Mouse (Mus musculus): ENCODE measurements around the gene Pcbp2.

The Pcbp2 gene

GRCm38 (mm10) chr15:102507561-102507960 is 37.2 kb downstream of the Pcbp2 start:
- no peak for DNase-seq

DNA sequence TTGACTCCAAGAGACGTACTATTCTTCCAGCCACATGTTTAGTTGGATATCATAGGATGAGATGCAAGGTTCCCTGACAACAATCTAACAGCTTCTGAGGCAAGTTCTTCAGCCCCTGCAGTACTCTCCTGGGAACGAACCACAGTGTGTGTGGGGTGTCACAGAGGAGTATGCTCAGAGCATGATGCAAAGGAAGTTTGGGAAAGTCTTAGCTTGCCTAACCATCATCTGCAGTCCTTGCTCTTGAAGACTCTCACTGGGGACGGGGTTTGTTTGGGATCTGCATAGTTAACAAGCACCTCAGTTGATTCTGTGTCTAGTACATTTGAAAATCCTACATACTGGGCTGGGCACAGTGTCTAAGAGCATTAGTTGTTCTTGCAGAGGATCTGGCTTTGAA is 38.0 kb downstream of the Pcbp2 start:
- DNase-seq = no peak

- DNase-seq = no peak
Measured at GRCm38 (mm10) chr15:102510110-102510509, 39.8 kb downstream of the Pcbp2 start.

DNA sequence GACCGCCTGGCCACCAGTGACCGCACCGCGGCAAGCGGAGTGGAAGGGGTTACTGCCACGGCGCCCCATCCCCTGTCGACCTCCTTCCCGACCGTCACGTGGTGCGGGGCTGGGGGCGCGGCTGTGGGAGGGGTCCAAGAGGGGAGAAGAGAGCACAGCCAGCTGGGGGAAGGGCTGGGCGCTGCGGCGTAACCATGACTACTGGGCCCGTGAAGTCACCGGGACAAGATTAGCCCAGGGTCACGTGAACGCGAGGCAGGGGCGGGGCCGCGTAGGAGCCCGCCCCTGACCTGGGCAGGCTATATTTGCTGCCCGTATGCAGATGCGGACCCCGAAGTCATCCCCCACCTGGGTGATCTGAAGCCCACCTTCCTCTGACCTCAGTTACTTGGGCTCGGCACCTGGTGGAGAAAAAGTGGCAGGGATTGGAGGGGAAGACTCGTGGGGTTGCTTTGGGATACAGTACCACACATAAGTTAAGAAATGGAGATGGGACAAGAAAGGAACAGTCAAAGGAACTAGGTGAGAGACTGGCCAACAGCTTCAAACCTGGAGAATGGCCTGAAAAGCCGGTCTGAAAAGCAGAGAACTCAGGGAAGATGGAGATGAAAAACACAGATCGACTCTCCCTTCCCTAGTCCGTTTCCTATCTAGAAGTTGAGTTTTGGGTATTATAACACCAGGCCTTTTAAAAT is 40.4 kb downstream of the Pcbp2 start:
- DNase-seq = peak; percentile 91

DNA sequence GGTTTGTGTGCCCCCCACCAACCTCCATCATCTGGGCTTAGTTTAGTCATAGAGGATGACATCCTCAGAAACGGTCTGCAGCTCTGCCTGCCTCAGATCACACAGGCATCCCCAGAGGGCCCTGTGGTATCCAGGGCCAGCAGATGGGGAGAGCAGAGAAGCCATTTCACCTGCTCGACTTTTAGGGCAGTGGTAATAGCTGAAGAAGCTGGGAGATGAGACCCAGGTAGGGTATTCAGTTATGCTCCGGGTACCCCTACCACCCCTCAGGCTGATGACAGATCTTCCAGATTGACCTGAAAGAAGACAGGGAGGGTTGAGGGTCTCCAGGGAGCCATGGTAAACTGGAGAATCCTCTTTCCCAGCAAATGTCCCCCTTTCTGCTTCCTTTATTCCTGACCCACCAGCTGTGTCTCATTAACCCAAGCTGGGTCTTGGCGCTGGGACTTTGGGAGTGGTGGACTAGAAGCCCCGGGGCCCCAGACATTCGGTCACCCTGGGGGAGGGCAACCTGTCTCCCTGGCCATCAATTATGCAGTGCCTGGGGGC is 41.0 kb downstream of the Pcbp2 start:
- DNase-seq = no peak

DNA sequence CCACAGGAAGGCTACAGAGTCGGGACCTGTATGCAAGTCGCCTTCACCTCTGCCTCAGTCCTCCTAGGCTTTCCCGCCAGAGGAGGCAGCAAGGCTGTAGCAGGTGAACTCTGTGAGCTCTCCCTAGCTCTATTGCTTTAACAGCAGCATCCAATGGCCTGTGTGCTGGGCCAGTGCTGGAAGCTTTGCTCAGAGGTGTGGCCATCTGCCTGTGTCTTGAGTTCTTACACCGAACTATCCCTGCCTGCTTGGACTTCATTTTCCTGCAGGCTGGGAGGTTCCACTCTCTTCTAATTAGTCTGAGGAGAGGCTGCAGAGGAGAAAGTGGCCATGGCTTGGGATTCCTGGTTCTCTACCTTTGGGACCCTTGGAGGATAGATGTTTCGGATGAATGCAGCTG is 41.7 kb downstream of the Pcbp2 start:
- DNase-seq = no peak

DNA sequence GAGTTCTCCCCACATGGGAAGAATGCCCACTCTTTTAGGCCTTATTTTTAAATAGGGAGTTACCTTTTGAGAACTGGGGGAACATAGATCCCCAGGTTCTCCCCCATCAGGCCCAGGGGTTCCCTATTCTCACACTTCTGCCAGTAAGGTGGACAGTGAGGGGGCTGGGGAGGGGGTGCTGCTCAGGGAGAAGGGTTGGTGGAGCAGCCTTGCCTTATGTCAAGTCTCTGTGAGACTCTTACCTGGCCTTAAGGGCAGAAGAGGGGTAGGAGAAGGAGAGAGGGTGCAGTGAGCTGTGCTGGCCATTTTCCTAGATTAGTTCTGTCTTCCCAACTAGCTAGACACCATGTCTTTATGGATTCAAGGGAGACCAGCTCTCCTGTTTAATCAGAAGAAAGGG is 42.1 kb downstream of the Pcbp2 start:
- no peak for DNase-seq

GRCm38 (mm10) chr15:102513004-102513403 is 42.7 kb downstream of the Pcbp2 start:
- no peak for DNase-seq

DNA sequence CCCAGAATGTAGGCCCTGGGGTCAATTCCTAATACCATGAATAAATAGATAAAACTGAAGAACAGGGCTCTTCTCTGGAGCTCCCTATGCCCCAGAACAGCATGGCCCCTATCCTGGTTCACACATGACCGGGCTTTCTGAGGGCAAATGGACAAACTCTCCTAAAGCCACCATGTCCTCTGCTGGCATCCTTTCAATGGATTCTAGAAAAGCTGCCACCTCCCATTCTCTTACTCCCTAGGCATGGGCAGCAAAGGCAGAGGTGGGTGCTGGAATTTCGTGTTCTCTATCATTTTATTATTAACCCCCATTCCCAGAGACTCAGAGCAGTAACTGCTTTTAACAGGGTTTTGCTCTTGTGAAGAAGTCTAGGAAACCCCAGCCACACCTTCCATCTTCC is 44.9 kb downstream of the Pcbp2 start:
- no peak for DNase-seq

DNA sequence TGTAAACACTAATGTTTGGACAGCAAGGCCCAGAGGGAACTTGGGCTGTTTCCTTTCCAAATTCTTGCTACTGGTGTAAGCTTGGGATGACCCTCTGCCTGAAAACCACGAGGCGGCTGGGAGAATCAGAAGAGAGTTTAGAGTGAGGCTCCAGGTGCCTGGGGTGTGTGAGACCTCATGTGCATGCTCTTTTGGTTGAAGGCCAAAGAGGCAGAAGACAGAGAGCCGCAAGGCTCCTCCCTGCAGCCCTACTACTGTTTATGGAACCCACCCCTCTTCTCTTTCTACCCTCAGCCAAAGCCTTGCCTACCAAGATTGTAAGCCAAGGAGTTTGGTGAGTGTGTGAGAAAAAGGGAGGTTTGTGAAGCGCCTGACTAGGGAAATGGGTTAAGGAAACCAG is 45.5 kb downstream of the Pcbp2 start:
- no peak for DNase-seq

- DNase-seq = no peak
Measured at GRCm38 (mm10) chr15:102516293-102516692, 46.0 kb downstream of the Pcbp2 start.

GRCm38 (mm10) chr15:102516728-102517404 is 46.5 kb downstream of the Pcbp2 start, which contains the start of gene Map3k12:
Gene Map3k12 (minus strand): TSS chr15:102517064.
- DNase-seq = peak; percentile 77

- DNase-seq = no peak
Measured at GRCm38 (mm10) chr15:102517631-102517975, 47.3 kb downstream of the Pcbp2 start.

GRCm38 (mm10) chr15:102517976-102518858 is 47.9 kb downstream of the Pcbp2 start, which contains the start of gene Tarbp2:
Gene Tarbp2 (plus strand): TSS chr15:102518192.
- peak; percentile 99 for DNase-seq

- DNase-seq = no peak
Measured at GRCm38 (mm10) chr15:102518859-102519201, 48.5 kb downstream of the Pcbp2 start.

GRCm38 (mm10) chr15:102519211-102520141 is 49.1 kb downstream of the Pcbp2 start:
- no peak for DNase-seq

DNA sequence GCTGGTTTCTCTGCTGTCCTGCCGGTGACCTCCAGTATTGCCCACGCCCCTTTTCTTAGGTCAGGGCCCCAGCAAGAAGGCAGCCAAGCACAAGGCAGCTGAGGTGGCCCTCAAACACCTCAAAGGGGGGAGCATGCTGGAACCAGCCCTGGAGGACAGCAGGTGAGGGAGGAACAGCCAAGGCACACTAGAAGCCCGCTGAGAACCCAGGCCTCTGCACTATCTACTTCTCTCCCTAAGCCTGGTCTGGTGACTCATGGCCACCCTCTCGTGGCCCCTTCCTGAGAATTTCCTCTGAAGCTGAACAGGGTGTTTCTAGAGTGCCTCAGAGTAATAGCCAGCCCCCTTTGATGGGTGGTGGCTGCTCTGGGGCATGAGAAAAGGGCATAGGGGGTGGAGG is 50.1 kb downstream of the Pcbp2 start:
- no peak for DNase-seq

DNA sequence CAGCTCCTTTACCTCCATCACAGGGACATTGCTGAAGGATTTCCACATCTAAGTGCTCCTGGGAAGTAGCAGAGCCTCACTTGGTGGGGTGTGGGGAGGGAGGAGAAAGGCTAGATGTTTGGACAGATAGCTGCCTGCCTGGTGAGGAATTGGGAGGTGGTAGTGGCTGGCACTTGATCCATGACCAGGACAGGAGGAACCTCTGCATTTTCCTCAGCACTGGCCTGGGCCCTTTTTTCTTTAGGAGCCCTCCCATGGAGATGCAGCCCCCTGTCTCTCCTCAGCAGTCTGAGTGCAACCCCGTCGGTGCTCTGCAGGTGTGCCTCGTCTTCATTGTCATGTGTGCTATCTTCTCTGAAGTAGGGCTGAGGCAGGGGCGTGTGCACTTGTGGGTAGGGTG is 51.1 kb downstream of the Pcbp2 start:
- no peak for DNase-seq

DNA sequence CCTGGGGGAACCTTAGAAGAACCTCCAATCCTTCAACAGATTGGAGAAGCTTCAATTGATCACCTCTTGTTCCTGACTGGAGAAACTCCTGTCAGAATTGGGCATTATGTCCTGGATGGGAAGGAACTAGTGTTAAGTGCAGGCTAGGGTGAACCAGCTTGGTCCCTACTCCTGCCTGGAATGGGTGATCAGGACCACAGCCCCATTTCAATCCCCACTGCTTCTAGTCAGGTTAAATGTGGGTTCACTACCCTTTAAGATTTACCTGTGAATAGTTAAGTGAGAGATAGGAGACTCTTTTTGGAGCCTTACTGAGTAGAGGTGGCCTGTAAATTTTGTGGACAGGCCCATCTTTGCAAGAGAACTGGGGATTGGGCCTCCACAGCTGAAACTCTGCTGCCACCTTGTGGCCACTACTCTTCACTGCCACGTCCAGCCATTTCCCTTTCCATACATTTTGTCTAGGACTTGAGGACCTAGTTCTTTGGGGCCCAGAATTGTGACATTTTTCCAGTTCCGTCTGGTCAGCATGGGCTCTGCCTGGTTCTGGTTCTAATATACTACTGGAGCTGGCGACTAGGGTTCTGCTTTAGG is 54.6 kb downstream of the Pcbp2 start, which contains the start of gene Npff:
TSS of gene Npff (minus strand) at position 51 of the 594 bp plus-strand sequence.
- DNase-seq = peak; percentile 76

- no peak for DNase-seq
Measured at GRCm38 (mm10) chr15:102526111-102527002, 56.0 kb downstream of the Pcbp2 start.

- DNase-seq = no peak
Measured at GRCm38 (mm10) chr15:102527936-102528335, 57.6 kb downstream of the Pcbp2 start.

Measured in right cerebral cortex, postnatal 14 days (tissue).